ENCODE assay signal across 9 mouse cellular contexts in genomic region chr3:107939403-107939802, GRCm38 (mm10). TPM values are rescaled to one million over a fixed set of nuclear protein-coding genes. Genes with fewer than 3 reads are reported as not detected.
DNase-seq lines count a peak whose midpoint lies in the region; ATAC-seq and TF ChIP-seq lines count a peak whose summit lies in the region.
"Had no signal": no experiment of that assay in that cellular context is flagged by ENCODE, and none has a peak within 500 bp of the region (broad histone marks: within the 10 kb centered on the region; RNA-seq: fewer than 3 reads in every experiment).

No protein-coding gene starts in this region.

- no peak overlapping the region for H3K4me3 ChIP-seq in embryonic facial prominence, embryonic 10.5 days
- no peak overlapping the region for H3K4me3 ChIP-seq in left cerebral cortex, adult 2 months
- no peak overlapping the region for H3K4me3 ChIP-seq in stomach, embryonic 16.5 days (replicated peaks; ENCODE audit: low read length)
- H3K4me3 ChIP-seq: midbrain, embryonic 12.5 days had no signal

- intact Hi-C loops in heart, postnatal 25 days (cut with DNase I), result loop anchor here (2.0 to 5.0 kb wide), 3 partner anchors 78 to 208 kb away; partner anchors contain the start of genes Gnai3 and Gstm1
- intact Hi-C loops in left cerebral cortex, adult 2 months (cut with DNase I), result no loop called here

- no peaks in the 10 kb centered on the region for H3K27me3 ChIP-seq in embryonic facial prominence, embryonic 10.5 days (replicated peaks; ENCODE audit: low read depth, poor library complexity, severe bottlenecking)
- H3K27me3 ChIP-seq in stomach, embryonic 16.5 days (ENCODE audit: control insufficient read depth, insufficient read depth, low read length), result no peaks in the 10 kb centered on the region
- H3K27me3 ChIP-seq: midbrain, embryonic 12.5 days had no signal

- no peaks in the 10 kb centered on the region for H3K36me3 ChIP-seq in embryonic facial prominence, embryonic 10.5 days (replicated peaks)
- no peaks in the 10 kb centered on the region for H3K36me3 ChIP-seq in stomach, embryonic 16.5 days (ENCODE audit: control insufficient read depth, insufficient read depth, low read length)
- H3K36me3 ChIP-seq: midbrain, embryonic 12.5 days had no signal

- H3K9ac ChIP-seq in stomach, embryonic 16.5 days (ENCODE audit: low read length), result no peak overlapping the region
- H3K9ac ChIP-seq: midbrain, embryonic 12.5 days had no signal

- peaks cover 22% of the 10 kb centered on the region for H3K4me1 ChIP-seq in embryonic facial prominence, embryonic 10.5 days
- peaks cover 5% of the 10 kb centered on the region; the same call in 1 of the 2 replicates for H3K4me1 ChIP-seq in stomach, embryonic 16.5 days (ENCODE audit: control insufficient read depth, insufficient read depth, low read length)

- H3K27ac ChIP-seq in embryonic facial prominence, embryonic 10.5 days (replicated peaks), result no peak overlapping the region
- peak overlapping the region; percentile 86 for H3K27ac ChIP-seq in left cerebral cortex, adult 2 months
- no peak overlapping the region for H3K27ac ChIP-seq in stomach, embryonic 16.5 days (ENCODE audit: low read length)
- H3K27ac ChIP-seq: midbrain, embryonic 12.5 days had no signal

- DNase-seq in frontal cortex, postnatal 25 days (ENCODE audit: low spot score in 2 of 2), result no peak
- DNase-seq in adrenal gland, postnatal 25 days, result peak; percentile 74
- DNase-seq in embryonic facial prominence, embryonic 10.5 days (ENCODE audit: low spot score), result peak; percentile 71
- peak; percentile 71 for DNase-seq in heart, postnatal 25 days (ENCODE audit: low spot score)
- DNase-seq in left cerebral cortex, adult 2 months (ENCODE audit: extremely low spot score in 1 of 2, low spot score in 2 of 2), result peak; percentile 46 to 50

- H3K4me2 ChIP-seq in stomach, embryonic 16.5 days (ENCODE audit: low read depth, low read length), result no peak overlapping the region
- H3K4me2 ChIP-seq: midbrain, embryonic 12.5 days had no signal

- H3K9me3 ChIP-seq in embryonic facial prominence, embryonic 10.5 days, result no peaks in the 10 kb centered on the region
- H3K9me3 ChIP-seq in stomach, embryonic 16.5 days (replicated peaks; ENCODE audit: control insufficient read depth, low read length), result no peaks in the 10 kb centered on the region
- H3K9me3 ChIP-seq: midbrain, embryonic 12.5 days had no signal

- ATAC-seq in frontal cortex, adult (ENCODE audit: low TSS enrichment), result peak; percentile 35
- peak; percentile 71 for ATAC-seq in megakaryocyte-erythroid progenitor cell, adult 5-6 weeks (replicated peaks; ENCODE audit: low FRiP score, low TSS enrichment, poor library complexity, severe bottlenecking)
- ATAC-seq in stomach, embryonic 16.5 days (ENCODE audit: insufficient read depth, low FRiP score), result peak; percentile 51; the same call in 1 of the 2 replicates

- 50% methylated on average over 3 of the region's 3 CpGs for WGBS in embryonic facial prominence, embryonic 10.5 days
- WGBS in stomach, embryonic 16.5 days, result 41% methylated on average over 3 of the region's 3 CpGs

- TF ChIP-seq CTCF in left cerebral cortex, adult 2 months (IDR thresholded peaks at IDR 0.05), result peak; percentile 78

RNA-seq across cellular contexts. Expression of gene Gstm6, which starts 4.1 kb away (rescaled TPM):
- total RNA-seq in adrenal gland, postnatal 25 days (2021), result 5.9 and 7.1 TPM in 2 replicates
- 8.6 and 8.9 TPM in 2 replicates for polyA plus RNA-seq in embryonic facial prominence, embryonic 10.5 days (2016; fragmentation: Nextera tagmentation; extraction: Ambion mirVana)
- total RNA-seq in heart, postnatal 25 days (2021), result 1 to 10 TPM; 1.6 to 3.2 TPM
- 1 to 10 TPM; 4.7 to 6.7 TPM for total RNA-seq in left cerebral cortex, adult 2 months (2021)
- not detected in 2 replicates for total RNA-seq in megakaryocyte-erythroid progenitor cell, adult 5-6 weeks (2014; fragmentation: Nextera tagmentation)
- not detected in 2 replicates for total RNA-seq in megakaryocyte-erythroid progenitor cell, adult 5-6 weeks (2017)
- polyA plus RNA-seq in stomach, embryonic 16.5 days (2015; fragmentation: Nextera tagmentation; extraction: Ambion mirVana), result 10.4 and 11.2 TPM in 2 replicates

RNA-seq across cellular contexts. Expression of gene Gstm7, which starts 7.8 kb away (rescaled TPM):
- total RNA-seq in adrenal gland, postnatal 25 days (2021), result 152 and 157 TPM in 2 replicates
- 18.5 and 22.8 TPM in 2 replicates for polyA plus RNA-seq in embryonic facial prominence, embryonic 10.5 days (2016; fragmentation: Nextera tagmentation; extraction: Ambion mirVana)
- total RNA-seq in heart, postnatal 25 days (2021), result 10 to 100 TPM; 77.7 to 79.7 TPM
- 10 to 100 TPM; 82.7 to 85.1 TPM for total RNA-seq in left cerebral cortex, adult 2 months (2021)
- total RNA-seq in megakaryocyte-erythroid progenitor cell, adult 5-6 weeks (2014; fragmentation: Nextera tagmentation), result 0.62 and 6.3 TPM in 2 replicates
- total RNA-seq in megakaryocyte-erythroid progenitor cell, adult 5-6 weeks (2017), result 1.9 TPM in 1 of 2 replicates, not detected in the other
- polyA plus RNA-seq in stomach, embryonic 16.5 days (2015; fragmentation: Nextera tagmentation; extraction: Ambion mirVana), result 24.7 and 24.8 TPM in 2 replicates

RNA-seq across cellular contexts. Expression of gene Gstm3, which starts 29.7 kb away (rescaled TPM):
- not detected in 2 replicates for total RNA-seq in adrenal gland, postnatal 25 days (2021)
- not detected in 2 replicates for polyA plus RNA-seq in embryonic facial prominence, embryonic 10.5 days (2016; fragmentation: Nextera tagmentation; extraction: Ambion mirVana)
- not detected for total RNA-seq in heart, postnatal 25 days (2021)
- total RNA-seq in left cerebral cortex, adult 2 months (2021), result not detected
- not detected in 2 replicates for total RNA-seq in megakaryocyte-erythroid progenitor cell, adult 5-6 weeks (2014; fragmentation: Nextera tagmentation)
- not detected in 2 replicates for total RNA-seq in megakaryocyte-erythroid progenitor cell, adult 5-6 weeks (2017)
- polyA plus RNA-seq in stomach, embryonic 16.5 days (2015; fragmentation: Nextera tagmentation; extraction: Ambion mirVana), result 63.5 and 80.8 TPM in 2 replicates
- polyA plus RNA-seq: midbrain, embryonic 12.5 days had no signal

RNA-seq across cellular contexts. Expression of gene Gstm5, which starts 43.8 kb away (rescaled TPM):
- total RNA-seq in adrenal gland, postnatal 25 days (2021), result 25.8 and 27.8 TPM in 2 replicates
- polyA plus RNA-seq in embryonic facial prominence, embryonic 10.5 days (2016; fragmentation: Nextera tagmentation; extraction: Ambion mirVana), result 208 and 219 TPM in 2 replicates
- total RNA-seq in heart, postnatal 25 days (2021), result 10 to 100 TPM; 50.1 to 51.4 TPM
- total RNA-seq in left cerebral cortex, adult 2 months (2021), result 100 to 1,000 TPM; 230 TPM
- 233 and 255 TPM in 2 replicates for total RNA-seq in megakaryocyte-erythroid progenitor cell, adult 5-6 weeks (2014; fragmentation: Nextera tagmentation)
- total RNA-seq in megakaryocyte-erythroid progenitor cell, adult 5-6 weeks (2017), result 231 and 241 TPM in 2 replicates
- polyA plus RNA-seq in stomach, embryonic 16.5 days (2015; fragmentation: Nextera tagmentation; extraction: Ambion mirVana), result 131 and 144 TPM in 2 replicates

RNA-seq across cellular contexts. Expression of gene Gstm2, which starts 46.9 kb away (rescaled TPM):
- 131 and 136 TPM in 2 replicates for total RNA-seq in adrenal gland, postnatal 25 days (2021)
- polyA plus RNA-seq in embryonic facial prominence, embryonic 10.5 days (2016; fragmentation: Nextera tagmentation; extraction: Ambion mirVana), result 21.0 and 21.8 TPM in 2 replicates
- 100 to 1,000 TPM; 137 to 156 TPM for total RNA-seq in heart, postnatal 25 days (2021)
- total RNA-seq in left cerebral cortex, adult 2 months (2021), result 1 to 10 TPM; 2.0 to 4.6 TPM
- not detected in 2 replicates for total RNA-seq in megakaryocyte-erythroid progenitor cell, adult 5-6 weeks (2014; fragmentation: Nextera tagmentation)
- total RNA-seq in megakaryocyte-erythroid progenitor cell, adult 5-6 weeks (2017), result 1.5 and 2.6 TPM in 2 replicates
- 196 and 225 TPM in 2 replicates for polyA plus RNA-seq in stomach, embryonic 16.5 days (2015; fragmentation: Nextera tagmentation; extraction: Ambion mirVana)

Comparison
In these comparisons a context has a peak if more than half of its experiments do, and no peak if none do; other contexts are left out.
1. DNase-seq: peak in adrenal gland, postnatal 25 days (single experiment), embryonic facial prominence, embryonic 10.5 days (single experiment), heart, postnatal 25 days (single experiment) and left cerebral cortex, adult 2 months (2 of 2); none in frontal cortex, postnatal 25 days (0 of 2).
2. RNA of gene Gstm7, which starts 7.8 kb away (total RNA-seq): 152 to 157 TPM in adrenal gland, postnatal 25 days, 82.7 to 85.1 TPM in left cerebral cortex, adult 2 months and 77.7 to 79.7 TPM in heart, postnatal 25 days; 0.62 to 6.3 TPM in megakaryocyte-erythroid progenitor cell, adult 5-6 weeks; every median in the first group is over 10 times any median in the second.
3. Peak in every context shown above with its lines, with median percentiles within 50 percentile points of each other: ATAC-seq.